ENCODE assay signal across 26 mouse cellular contexts in the genomic region with DNA sequence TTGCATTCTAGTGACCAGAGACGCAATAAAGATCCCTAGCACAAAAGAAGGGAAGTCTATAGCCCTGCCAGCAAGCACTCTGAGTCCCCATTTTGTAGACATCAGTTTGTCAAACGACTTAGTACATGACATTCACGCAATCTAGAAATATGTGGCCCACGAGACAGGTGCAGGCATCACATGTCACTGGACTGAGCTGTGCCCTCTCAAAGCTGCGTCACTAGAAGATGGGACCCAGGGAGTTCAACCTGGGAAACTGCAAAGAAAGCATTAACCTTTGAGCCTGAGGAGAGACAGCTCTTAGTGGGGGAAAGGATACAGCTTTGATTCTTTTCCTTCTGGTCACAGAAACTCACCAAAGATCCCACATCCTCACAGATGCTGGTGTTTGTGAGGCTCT. TPM values are rescaled to one million over a fixed set of nuclear protein-coding genes. Genes with fewer than 3 reads are reported as not detected.
DNase-seq lines count a peak whose midpoint lies in the region; ATAC-seq and TF ChIP-seq lines count a peak whose summit lies in the region.
"Had no signal": no experiment of that assay in that cellular context is flagged by ENCODE, and none has a peak within 500 bp of the region (broad histone marks: within the 10 kb centered on the region; RNA-seq: fewer than 3 reads in every experiment).

No protein-coding gene starts in this region.

- no peaks in the 10 kb centered on the region for H3K9me3 ChIP-seq in kidney, embryonic 15.5 days (replicated peaks)
- H3K9me3 ChIP-seq: embryonic facial prominence, embryonic 12.5 days; embryonic facial prominence, embryonic 15.5 days; heart, embryonic 10.5 days; heart, embryonic 13.5 days had no signal

- 50% methylated on average over 5 of the region's 5 CpGs for WGBS in kidney, adult 2 months
- 62% methylated on average over 5 of the region's 5 CpGs for WGBS in kidney, embryonic 15.5 days

- peak overlapping the region; percentile 25; the same call in 1 of the 2 replicates for H3K27ac ChIP-seq in kidney, adult 2 months (ENCODE audit: insufficient read depth, low read depth, low read length)
- H3K27ac ChIP-seq in kidney, embryonic 15.5 days: no peak overlapping the region
- H3K27ac ChIP-seq: embryonic facial prominence, embryonic 12.5 days; embryonic facial prominence, embryonic 15.5 days; gastrocnemius, adult 2 months; heart, adult 2 months; heart, embryonic 10.5 days; heart, embryonic 13.5 days; hindbrain, embryonic 14.5 days had no signal

- no peak for ATAC-seq in kidney, embryonic 15.5 days (replicated peaks; ENCODE audit: low FRiP score)
- ATAC-seq in granulocyte monocyte progenitor cell, adult 5-6 weeks (replicated peaks; ENCODE audit: poor library complexity, severe bottlenecking): 0 out of 2 replicates have a peak, but pooled peaks have one; percentile 16
- ATAC-seq: CD4-positive, CD25-positive, alpha-beta regulatory T cell, adult 4 months; forebrain, embryonic 14.5 days; forebrain, postnatal 0 days had no signal

- no peak overlapping the region for H3K4me3 ChIP-seq in kidney, adult 2 months (ENCODE audit: insufficient read depth, low read depth, low read length)
- no peak overlapping the region for H3K4me3 ChIP-seq in kidney, embryonic 15.5 days (replicated peaks)
- H3K4me3 ChIP-seq: embryonic facial prominence, embryonic 12.5 days; embryonic facial prominence, embryonic 15.5 days; gastrocnemius, adult 2 months; heart, adult 2 months; heart, embryonic 10.5 days; heart, embryonic 13.5 days had no signal

- TF ChIP-seq POLR2A in kidney, adult 2 months (IDR thresholded peaks at IDR 0.05; ENCODE audit: low read depth, low read length): no peak

- peaks cover 3% of the 10 kb centered on the region; the same call in 1 of the 2 replicates for H3K4me1 ChIP-seq in kidney, adult 2 months (ENCODE audit: control insufficient read depth, insufficient read depth, low read length)
- peaks cover 21% of the 10 kb centered on the region for H3K4me1 ChIP-seq in kidney, embryonic 15.5 days
- H3K4me1 ChIP-seq: heart, embryonic 10.5 days had no signal

- H3K27me3 ChIP-seq in kidney, adult 2 months (replicated peaks; ENCODE audit: control insufficient read depth, insufficient read depth, low read length): no peaks in the 10 kb centered on the region
- no peaks in the 10 kb centered on the region for H3K27me3 ChIP-seq in kidney, embryonic 15.5 days
- H3K27me3 ChIP-seq: embryonic facial prominence, embryonic 12.5 days; embryonic facial prominence, embryonic 15.5 days; heart, embryonic 13.5 days had no signal

- H3K4me2 ChIP-seq in kidney, embryonic 15.5 days: no peak overlapping the region
- H3K4me2 ChIP-seq: embryonic facial prominence, embryonic 12.5 days; embryonic facial prominence, embryonic 15.5 days; heart, embryonic 13.5 days; hindbrain, embryonic 14.5 days had no signal

- peak; percentile 38 for DNase-seq in kidney, adult 2 months
- peak; percentile 48 to 52 for DNase-seq in kidney, postnatal 36 days
- no peak for DNase-seq in kidney, postnatal 10 days
- DNase-seq in yolk sac, embryonic 10.5 days (ENCODE audit: low spot score): peak; percentile 44
- DNase-seq: adrenal gland, adult 2 months; adrenal gland, postnatal 14 days; cerebellum, adult 11 months; cerebellum, adult 2 months; cerebellum, adult 9-11 months; cerebellum, postnatal 25 days; forebrain, postnatal 0 days; gastrocnemius, adult 2 months; gastrocnemius, postnatal 14 days; heart, adult 2 months; heart, postnatal 14 days; heart, postnatal 4 days had no signal

- H3K9ac ChIP-seq in kidney, embryonic 15.5 days: no peak overlapping the region
- H3K9ac ChIP-seq: embryonic facial prominence, embryonic 12.5 days; embryonic facial prominence, embryonic 15.5 days; forebrain, postnatal 0 days; heart, embryonic 13.5 days; hindbrain, embryonic 14.5 days had no signal

- no peaks in the 10 kb centered on the region for H3K36me3 ChIP-seq in kidney, adult 2 months (ENCODE audit: control insufficient read depth, insufficient read depth, low read length)
- H3K36me3 ChIP-seq in kidney, embryonic 15.5 days: no peaks in the 10 kb centered on the region
- H3K36me3 ChIP-seq: embryonic facial prominence, embryonic 12.5 days; embryonic facial prominence, embryonic 15.5 days; heart, embryonic 10.5 days; heart, embryonic 13.5 days had no signal

- TF ChIP-seq CTCF in kidney, adult 2 months (conservative IDR thresholded peaks at IDR 0.05; ENCODE audit: insufficient read depth, insufficient read length, low read depth, low read length): no peak

RNA-seq across cellular contexts. Expression of a gene that starts 15.3 kb away (rescaled TPM):
- 13.9 and 15.5 TPM in 2 replicates for polyA plus RNA-seq in kidney, adult 2 months (2012; rRNA removed)
- 23.7 and 24.4 TPM in 2 replicates for polyA plus RNA-seq in kidney, embryonic 15.5 days (2015; fragmentation: Nextera tagmentation; extraction: Ambion mirVana)
- total RNA-seq in granulocyte monocyte progenitor cell, adult 5-6 weeks (2014; fragmentation: Nextera tagmentation): 10.5 and 11.9 TPM in 2 replicates
- total RNA-seq in granulocyte monocyte progenitor cell, adult 5-6 weeks (2017): 7.4 and 8.3 TPM in 2 replicates

RNA-seq across cellular contexts. Expression of a gene that starts 31.1 kb away (rescaled TPM):
- polyA plus RNA-seq in kidney, adult 2 months (2012; rRNA removed): 100 and 103 TPM in 2 replicates
- polyA plus RNA-seq in kidney, embryonic 15.5 days (2015; fragmentation: Nextera tagmentation; extraction: Ambion mirVana): 51.0 and 53.5 TPM in 2 replicates
- total RNA-seq in granulocyte monocyte progenitor cell, adult 5-6 weeks (2014; fragmentation: Nextera tagmentation): 0.28 TPM in 1 of 2 replicates, not detected in the other
- total RNA-seq in granulocyte monocyte progenitor cell, adult 5-6 weeks (2017): 0.47 TPM in 1 of 2 replicates, not detected in the other
- total RNA-seq: common myeloid progenitor, adult 5-6 weeks; gastrocnemius, adult 2 months; gastrocnemius, postnatal 14 days; heart, postnatal 4 days had no signal
- polyA plus RNA-seq: adrenal gland, adult 2 months; CD4-positive, CD25-positive, alpha-beta regulatory T cell, adult 4 months; embryonic facial prominence, embryonic 12.5 days had no signal
